9 mouse cellular contexts compared by ENCODE assay signal in genomic region chr9:79721056-79721455, GRCm38 (mm10). TPM values are rescaled to one million over a fixed set of nuclear protein-coding genes. Genes with fewer than 3 reads are reported as not detected.
A peak's percentile ranks its signal among the peaks of the same experiment; 100 is the strongest.
DNase-seq lines count a peak whose midpoint lies in the region; ATAC-seq lines count a peak whose summit lies in the region.
"Had no signal": no experiment of that assay in that cellular context is flagged by ENCODE, and none has a peak within 500 bp of the region (broad histone marks: within the 10 kb centered on the region; RNA-seq: fewer than 3 reads in every experiment).

No protein-coding gene starts in this region.

- DNase-seq in CD4-positive, CD25-positive, alpha-beta regulatory T cell, adult 2 months (ENCODE audit: low read depth, low spot score): peak; percentile 15
- peak; percentile 75 for DNase-seq in 3T3-L1 (ENCODE audit: low read depth, low spot score)
- DNase-seq in cerebellum, adult 8-10 months: peak; percentile 42
- peak; percentile 63 for DNase-seq in kidney, postnatal 14 days
- peak; percentile 65 for DNase-seq in lung, postnatal 36 days
- peak; percentile 16 for DNase-seq in telencephalon, adult 2 months (ENCODE audit: low read depth, low spot score)

- no peak for ATAC-seq in CD4-positive, CD25-positive, alpha-beta regulatory T cell, adult 4 months
- peak; percentile 35 for ATAC-seq in granulocyte monocyte progenitor cell, adult 5-6 weeks (replicated peaks; ENCODE audit: poor library complexity, severe bottlenecking)

RNA-seq across cellular contexts. Expression of gene Col12a1, which starts 2.4 kb away (rescaled TPM):
- not detected for polyA plus RNA-seq in CD4-positive, CD25-positive, alpha-beta regulatory T cell, adult 4 months (2017; shearing (Covaris generic))
- total RNA-seq in granulocyte monocyte progenitor cell, adult 5-6 weeks (2014; fragmentation: Nextera tagmentation): not detected in 2 replicates
- total RNA-seq in granulocyte monocyte progenitor cell, adult 5-6 weeks (2017): not detected in 2 replicates
- total RNA-seq: hematopoietic stem cell, adult 5-6 weeks had no signal

RNA-seq across cellular contexts. Expression of gene Cox7a2, which starts 38.6 kb away (rescaled TPM):
- 100 to 1,000 TPM; 198 to 259 TPM for polyA plus RNA-seq in CD4-positive, CD25-positive, alpha-beta regulatory T cell, adult 4 months (2017; shearing (Covaris generic))
- 515 and 743 TPM in 2 replicates for total RNA-seq in granulocyte monocyte progenitor cell, adult 5-6 weeks (2014; fragmentation: Nextera tagmentation)
- 166 and 202 TPM in 2 replicates for total RNA-seq in granulocyte monocyte progenitor cell, adult 5-6 weeks (2017)

Comparison
In these comparisons a context has a peak if more than half of its experiments do, and no peak if none do; other contexts are left out.
1. DNase-seq: peak in every context shown above with its lines; median percentile 75 in 3T3-L1; 65 in lung, postnatal 36 days; 63 in kidney, postnatal 14 days; 42 in cerebellum, adult 8-10 months; 16 in telencephalon, adult 2 months; 15 in CD4-positive, CD25-positive, alpha-beta regulatory T cell, adult 2 months.